Mouse (Mus musculus): ENCODE data around the gene Msi2.

Msi2 gene

GRCm38 (mm10) chr11:88564810-88565209 lies 153.5 kb downstream of the Msi2 start:
- no peak for DNase-seq (ENCODE audit: low spot score in 2 of 2)

- DNase-seq (ENCODE audit: low spot score in 2 of 2) = no peak
Measured at GRCm38 (mm10) chr11:88564363-88564762, 153.9 kb downstream of the Msi2 start.

GRCm38 (mm10) chr11:88561191-88561590 lies 157.1 kb downstream of the Msi2 start:
- DNase-seq (ENCODE audit: low spot score in 2 of 2) = no peak

- DNase-seq (ENCODE audit: low spot score in 2 of 2) = no peak
Measured at GRCm38 (mm10) chr11:88560634-88561033, 157.7 kb downstream of the Msi2 start.

GRCm38 (mm10) chr11:88559365-88559970 lies 158.8 kb downstream of the Msi2 start:
- DNase-seq (ENCODE audit: low spot score in 2 of 2) = no peak

GRCm38 (mm10) chr11:88558731-88559130 lies 159.6 kb downstream of the Msi2 start:
- DNase-seq (ENCODE audit: low spot score in 2 of 2) = no peak

- no peak for DNase-seq (ENCODE audit: low spot score in 2 of 2)
Measured at GRCm38 (mm10) chr11:88557828-88558580, 160.3 kb downstream of the Msi2 start.

GRCm38 (mm10) chr11:88557116-88557768 lies 161.1 kb downstream of the Msi2 start:
- DNase-seq (ENCODE audit: low spot score in 2 of 2) = no peak

GRCm38 (mm10) chr11:88555902-88556549 lies 162.3 kb downstream of the Msi2 start:
- no peak for DNase-seq (ENCODE audit: low spot score in 2 of 2)

- no peak for DNase-seq (ENCODE audit: low spot score in 2 of 2)
Measured at GRCm38 (mm10) chr11:88555232-88555818, 163.0 kb downstream of the Msi2 start.

- DNase-seq (ENCODE audit: low spot score in 2 of 2) = no peak
Measured at GRCm38 (mm10) chr11:88553521-88554310, 164.6 kb downstream of the Msi2 start.

GRCm38 (mm10) chr11:88552987-88553386 lies 165.3 kb downstream of the Msi2 start:
- peak; percentile 75 to 82 for DNase-seq (ENCODE audit: low spot score in 2 of 2)

- no peak for DNase-seq (ENCODE audit: low spot score in 2 of 2)
Measured at GRCm38 (mm10) chr11:88552385-88552784, 165.9 kb downstream of the Msi2 start.

- peak; percentile 50 to 58 for DNase-seq (ENCODE audit: low spot score in 2 of 2)
Measured at GRCm38 (mm10) chr11:88551034-88551433, 167.3 kb downstream of the Msi2 start.

GRCm38 (mm10) chr11:88550083-88550907 lies 168.0 kb downstream of the Msi2 start:
- DNase-seq (ENCODE audit: low spot score in 2 of 2) = no peak

GRCm38 (mm10) chr11:88549529-88549900 lies 168.8 kb downstream of the Msi2 start:
- no peak for DNase-seq (ENCODE audit: low spot score in 2 of 2)

GRCm38 (mm10) chr11:88548832-88549528 lies 169.3 kb downstream of the Msi2 start:
- DNase-seq (ENCODE audit: low spot score in 2 of 2) = no peak

- no peak for DNase-seq (ENCODE audit: low spot score in 2 of 2)
Measured at GRCm38 (mm10) chr11:88548423-88548822, 169.9 kb downstream of the Msi2 start.

GRCm38 (mm10) chr11:88543771-88544170 lies 174.5 kb downstream of the Msi2 start:
- no peak for DNase-seq (ENCODE audit: low spot score in 2 of 2)

- DNase-seq (ENCODE audit: low spot score in 2 of 2) = no peak
Measured at GRCm38 (mm10) chr11:88542817-88543216, 175.5 kb downstream of the Msi2 start.
